Comparison of ENCODE assay signal across 28 mouse cellular contexts in the genomic region with DNA sequence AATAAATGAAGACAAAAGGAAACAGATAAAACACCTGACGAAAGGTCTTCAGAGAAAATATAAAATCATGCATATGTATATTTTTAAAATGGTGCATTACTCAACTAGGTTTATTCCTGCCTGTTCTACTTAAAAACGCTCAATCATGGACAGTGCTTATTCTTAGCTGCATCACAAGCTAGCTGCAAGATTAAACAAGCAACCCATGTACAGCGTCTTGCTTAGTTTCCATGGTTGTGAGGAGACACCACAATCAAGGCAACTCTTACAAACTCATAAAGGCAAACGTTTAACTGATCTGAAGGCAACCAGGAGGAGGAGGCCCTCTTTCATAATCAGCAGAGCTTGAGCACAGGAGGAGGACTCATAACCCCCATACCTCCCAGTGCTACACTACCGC.
"Had no signal": no experiment of that assay in that cellular context is flagged by ENCODE, and none has a peak within 500 bp of the region (broad histone marks: within the 10 kb centered on the region; RNA-seq: fewer than 3 reads in every experiment).

No protein-coding gene starts in this region.

- DNase-seq: cerebellum, adult 8-10 months; cerebellum, adult 9-10 months; cerebellum, adult 9-11 months; cerebellum, postnatal 10 days; cerebellum, postnatal 14 days; cerebellum, postnatal 25 days; cerebellum, postnatal 36 days; embryo, embryonic 11 days; forebrain, postnatal 0 days; gastrocnemius, adult 2 months; gastrocnemius, postnatal 10 days; gastrocnemius, postnatal 14 days; gastrocnemius, postnatal 25 days; gastrocnemius, postnatal 36 days; heart, adult 11 months; heart, adult 18-20 months; heart, adult 2 months had no signal

- H3K27ac ChIP-seq: embryonic facial prominence, embryonic 10.5 days; embryonic facial prominence, embryonic 12.5 days; embryonic facial prominence, embryonic 13.5 days; embryonic facial prominence, embryonic 15.5 days; forebrain, embryonic 10.5 days; forebrain, embryonic 12.5 days; forebrain, embryonic 13.5 days; forebrain, embryonic 15.5 days; gastrocnemius, adult 2 months; heart, adult 2 months had no signal

- H3K4me3 ChIP-seq: embryonic facial prominence, embryonic 10.5 days; embryonic facial prominence, embryonic 12.5 days; embryonic facial prominence, embryonic 13.5 days; embryonic facial prominence, embryonic 15.5 days; erythroblast, embryonic 14.5 days; forebrain, embryonic 10.5 days; forebrain, embryonic 12.5 days; forebrain, embryonic 13.5 days; forebrain, embryonic 15.5 days; gastrocnemius, adult 2 months; heart, adult 2 months had no signal

- ATAC-seq: forebrain, embryonic 13.5 days; forebrain, embryonic 14.5 days; forebrain, embryonic 15.5 days; forebrain, embryonic 16.5 days; forebrain, postnatal 0 days had no signal
